Mouse (Mus musculus) large intestine, adult 2 months (tissue): ENCODE measurements at regions not wholly inside any gene's neighbourhood (a gene's known extent, or its start where the extent isn't known, plus 50 kb on each side); places are given as distances from the start of the nearest gene placed in this dataset.

Experiments
- DNase-seq: peaks from one replicate; pipeline ENCODE4 v3.0.0-alpha.2; 2012; ENCODE audit warnings: low read depth, low spot score
- WGBS: fragments of 180-500 bp; shearing (Covaris S2); methylation state at CpG from one replicate; pipeline ENCODE4 v1.1.7; 2018; 5-methylcytosine and 5-hydroxymethylcytosine counted together

GRCm38 (mm10) chr4:124542696-124543095, 67.9 kb downstream of the 3100002H09Rik start:
- DNase-seq = no peak
- 64% methylated on average over 5 of the region's 5 CpGs for WGBS

DNA sequence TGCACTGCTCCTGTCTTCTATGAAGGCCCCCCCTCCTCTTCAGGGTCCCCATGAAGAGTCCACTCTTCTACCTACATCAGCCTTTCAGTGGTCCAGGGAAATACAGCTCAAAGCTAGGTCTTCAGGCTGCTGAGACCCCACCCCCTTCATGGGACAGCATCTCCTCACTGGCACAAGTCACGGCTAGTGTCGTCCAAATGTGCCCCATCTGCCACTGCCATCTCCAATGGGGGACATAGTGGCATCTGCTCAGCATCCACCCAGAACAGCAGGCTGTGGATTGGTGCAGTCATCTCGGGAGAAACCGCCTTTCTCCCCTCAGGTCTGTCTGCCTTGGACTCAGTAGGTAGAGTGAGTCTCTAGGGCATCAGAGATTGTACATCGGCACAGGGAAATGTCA, 72.1 kb downstream of the 3100002H09Rik start:
- DNase-seq = no peak
- WGBS = 84% methylated on average over 5 of the region's 5 CpGs

- DNase-seq = no peak
- WGBS = 81% methylated on average over 5 of the region's 5 CpGs
Measured at GRCm38 (mm10) chr4:124537681-124538080, 72.9 kb downstream of the 3100002H09Rik start.

DNA sequence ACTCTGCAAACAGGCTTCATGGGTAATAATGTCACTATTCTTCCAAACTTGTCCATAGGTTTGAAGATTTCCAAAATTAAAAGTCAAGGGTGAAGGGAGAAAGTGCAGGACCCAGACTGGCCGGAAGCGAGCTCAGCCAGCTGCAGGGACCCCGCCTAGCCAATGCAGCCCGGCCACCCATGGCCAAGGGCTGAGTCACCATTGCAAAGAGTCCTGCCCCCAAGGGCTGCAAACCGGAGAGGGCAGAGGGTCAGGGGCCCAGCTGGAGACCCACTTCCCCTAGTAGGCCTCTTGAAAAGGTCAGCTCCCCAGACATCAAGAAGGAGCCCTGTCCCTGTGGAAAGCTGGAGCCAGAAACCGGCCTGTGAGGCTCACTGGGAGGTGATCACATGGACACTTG, 77.0 kb downstream of the 3100002H09Rik start:
- DNase-seq = no peak
- WGBS = 55% methylated on average over 6 of the region's 6 CpGs

- no peak for DNase-seq
- WGBS = 81% methylated on average over 9 of the region's 9 CpGs
Measured at GRCm38 (mm10) chr4:124530596-124530995, 80.0 kb downstream of the 3100002H09Rik start.

DNA sequence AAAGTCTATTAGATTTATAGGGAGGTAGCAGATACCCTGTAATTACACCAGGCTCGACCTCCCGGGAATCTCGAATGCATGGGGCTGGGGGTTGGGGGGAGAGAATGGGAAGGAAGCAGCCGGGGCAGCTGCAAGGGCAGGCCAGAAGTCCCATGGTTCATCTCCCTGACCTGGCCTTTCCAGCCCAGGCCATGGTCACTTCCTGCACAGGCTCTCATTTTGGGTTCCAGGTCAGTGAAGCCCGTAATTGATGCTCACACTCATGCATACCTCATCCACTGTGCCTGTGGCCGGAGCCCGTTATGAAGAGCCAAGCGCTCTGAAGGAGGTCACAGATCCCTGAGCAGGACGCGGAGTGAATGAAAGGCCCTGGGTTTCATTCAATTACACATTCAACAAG, 83.8 kb downstream of the 3100002H09Rik start:
- no peak for DNase-seq
- WGBS = 36% methylated on average over 10 of the region's 10 CpGs

DNA sequence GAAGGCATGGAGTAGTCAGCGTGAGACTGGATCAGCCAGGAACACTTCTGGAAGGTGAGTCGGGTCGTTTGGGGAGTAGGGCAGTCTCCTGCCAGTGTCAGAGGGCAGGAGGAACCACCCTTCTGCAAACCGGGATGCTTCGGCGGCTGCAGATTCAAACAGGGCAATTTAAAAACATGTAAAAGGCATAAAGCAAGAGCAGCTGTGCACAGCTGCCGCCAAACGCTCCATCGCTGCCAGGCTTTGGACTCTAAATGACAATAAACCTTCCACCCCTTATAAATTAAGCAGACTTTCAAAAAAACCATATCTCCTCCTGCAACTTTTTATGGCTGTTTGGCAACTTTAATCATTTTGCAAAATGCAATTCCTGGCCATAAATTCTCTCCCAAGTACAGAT, 84.2 kb downstream of the 3100002H09Rik start:
- DNase-seq = no peak
- WGBS = 7% methylated on average over 9 of the region's 9 CpGs

- DNase-seq = no peak
- WGBS = 59% methylated on average over 9 of the region's 9 CpGs
Measured at GRCm38 (mm10) chr4:124520309-124520708, 90.3 kb downstream of the 3100002H09Rik start.

- WGBS = 79% methylated on average over 16 of the region's 16 CpGs
Measured at GRCm38 (mm10) chr4:124511761-124512160, 98.8 kb downstream of the 3100002H09Rik start.

GRCm38 (mm10) chr4:124510816-124511215, 99.8 kb downstream of the 3100002H09Rik start:
- WGBS = 72% methylated on average over 3 of the region's 3 CpGs
- DNase-seq = no peak

More at GRCm38 (mm10) chr4:124511761-124512160, 98.8 kb downstream of the 3100002H09Rik start:
- no peak for DNase-seq

DNA sequence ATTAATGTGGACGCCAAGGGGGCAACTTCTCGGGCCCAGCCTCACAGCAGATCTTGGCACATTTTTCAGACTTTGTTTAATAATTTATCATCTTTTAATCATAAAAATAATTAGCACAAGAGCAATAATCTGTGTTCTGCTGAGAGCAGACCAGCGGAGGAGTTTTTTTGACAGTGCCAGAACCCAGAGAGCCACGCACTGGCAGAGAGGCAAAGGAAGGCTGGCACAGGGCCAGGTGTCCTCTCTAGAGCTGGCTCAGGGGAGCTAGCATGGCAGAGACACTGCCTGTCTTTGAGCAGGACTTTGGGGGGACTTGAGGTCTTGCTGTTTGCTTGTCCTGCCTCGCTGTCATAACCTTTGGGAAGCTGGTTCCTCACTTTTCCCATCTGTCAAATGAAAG, 100.9 kb downstream of the 3100002H09Rik start:
- no peak for DNase-seq
- WGBS = 58% methylated on average over 5 of the region's 5 CpGs

DNA sequence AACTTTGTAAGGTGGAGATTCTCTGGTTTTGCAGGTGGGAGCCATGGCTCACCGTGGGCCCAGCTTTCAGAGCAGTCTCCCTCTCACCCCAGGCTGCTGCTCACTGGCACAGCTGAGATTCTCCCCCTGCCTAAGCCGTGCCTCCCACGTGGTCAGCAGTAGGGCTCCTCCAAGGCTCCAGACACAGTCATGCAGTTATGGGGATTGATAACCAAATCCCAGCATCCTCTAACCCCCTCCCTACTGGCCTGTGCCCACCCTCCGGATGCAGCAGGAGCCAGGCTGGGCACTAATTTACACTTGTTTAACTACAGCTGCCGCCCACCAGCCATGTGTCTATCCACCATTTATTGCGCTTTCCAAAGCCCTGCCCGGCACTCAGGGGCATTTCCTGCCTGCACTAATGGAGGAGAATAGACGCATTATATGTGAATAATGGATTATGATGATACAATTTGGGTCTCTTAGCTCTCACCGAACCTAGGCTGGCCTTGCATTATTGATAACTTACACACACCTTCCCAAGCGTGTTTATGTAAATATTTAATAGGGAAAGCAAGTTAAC, 104.4 kb downstream of the 3100002H09Rik start:
- 29% methylated on average over 10 of the region's 10 CpGs for WGBS
- DNase-seq = no peak

DNA sequence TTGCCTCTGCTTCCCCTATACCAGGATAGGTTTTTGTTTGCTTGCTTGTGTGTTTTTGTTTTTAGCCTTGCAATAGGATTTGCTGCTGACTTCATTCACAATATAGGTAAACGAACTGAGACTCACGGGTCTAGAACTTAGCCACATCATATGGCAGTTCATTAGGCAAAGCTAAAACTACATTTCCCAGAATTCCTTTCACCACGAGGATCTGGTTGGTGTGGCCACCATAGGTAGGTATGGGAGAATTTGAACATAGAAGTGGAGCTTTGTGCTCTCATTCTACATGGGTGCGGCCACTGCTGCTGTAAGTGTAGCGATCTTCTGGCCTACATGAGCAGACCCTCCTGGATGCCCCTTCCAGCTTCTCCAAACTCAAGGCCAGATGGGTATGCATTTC, 108.8 kb downstream of the 3100002H09Rik start:
- DNase-seq = no peak
- 67% methylated on average over 5 of the region's 5 CpGs for whole genome bisulfite sequencing

DNA sequence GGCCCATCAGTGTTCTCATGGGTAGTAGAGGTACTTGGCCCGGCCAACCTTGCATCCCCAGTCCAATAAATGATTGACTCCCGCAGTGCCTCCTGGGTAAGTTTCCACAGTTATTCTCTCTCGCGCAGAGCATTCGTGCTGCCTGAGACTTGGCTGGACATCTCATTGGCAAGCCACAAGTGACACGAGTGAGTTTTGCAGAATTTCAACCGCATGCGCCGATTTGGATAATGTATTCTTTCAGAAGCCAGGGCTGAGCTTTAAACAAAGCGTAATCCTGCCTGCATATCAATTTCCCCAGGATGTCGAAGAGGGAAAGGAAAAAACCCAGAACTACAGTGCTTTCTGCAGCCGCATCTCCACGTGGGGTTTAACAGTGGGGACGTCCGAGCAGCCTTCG, 112.6 kb downstream of the 3100002H09Rik start:
- DNase-seq = no peak
- 53% methylated on average over 16 of the region's 16 CpGs for WGBS

GRCm38 (mm10) chr4:124485941-124486581, 124.5 kb downstream of the 3100002H09Rik start:
- no peak for DNase-seq
- 17% methylated on average over 12 of the region's 12 CpGs for WGBS

- DNase-seq = no peak
- WGBS = 40% methylated on average over 19 of the region's 19 CpGs
Measured at GRCm38 (mm10) chr4:124484613-124485586, 125.7 kb downstream of the 3100002H09Rik start.

- no peak for DNase-seq
- WGBS = 3% methylated on average over 22 of the region's 22 CpGs
Measured at GRCm38 (mm10) chr4:124477870-124478301, 132.7 kb downstream of the 3100002H09Rik start.

DNA sequence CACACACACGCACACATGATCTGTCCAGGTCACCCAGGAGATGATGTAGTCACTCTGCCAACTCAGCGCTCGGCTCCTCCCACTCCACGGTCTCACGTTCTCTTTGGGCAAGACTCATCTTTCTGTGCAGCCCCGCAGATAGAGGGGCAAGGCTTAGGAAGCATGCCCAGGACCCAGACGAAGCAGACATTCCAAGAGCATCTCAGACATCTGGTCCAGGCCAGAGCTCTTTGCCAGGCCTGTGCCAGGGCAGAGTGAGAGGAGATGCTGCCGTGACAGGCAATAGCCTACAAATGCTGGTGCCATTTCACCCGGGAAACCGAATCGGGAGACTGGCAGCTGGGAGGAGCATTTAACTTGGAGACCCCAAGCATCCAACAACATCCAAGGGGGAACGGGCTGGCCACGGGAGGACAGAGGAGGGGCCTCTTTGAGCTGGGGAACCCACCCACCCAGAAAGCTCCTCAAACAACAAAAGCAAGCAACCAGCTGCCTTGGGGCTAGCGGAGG, 133.2 kb downstream of the 3100002H09Rik start:
- DNase-seq = no peak
- 15% methylated on average over 14 of the region's 14 CpGs for WGBS

DNA sequence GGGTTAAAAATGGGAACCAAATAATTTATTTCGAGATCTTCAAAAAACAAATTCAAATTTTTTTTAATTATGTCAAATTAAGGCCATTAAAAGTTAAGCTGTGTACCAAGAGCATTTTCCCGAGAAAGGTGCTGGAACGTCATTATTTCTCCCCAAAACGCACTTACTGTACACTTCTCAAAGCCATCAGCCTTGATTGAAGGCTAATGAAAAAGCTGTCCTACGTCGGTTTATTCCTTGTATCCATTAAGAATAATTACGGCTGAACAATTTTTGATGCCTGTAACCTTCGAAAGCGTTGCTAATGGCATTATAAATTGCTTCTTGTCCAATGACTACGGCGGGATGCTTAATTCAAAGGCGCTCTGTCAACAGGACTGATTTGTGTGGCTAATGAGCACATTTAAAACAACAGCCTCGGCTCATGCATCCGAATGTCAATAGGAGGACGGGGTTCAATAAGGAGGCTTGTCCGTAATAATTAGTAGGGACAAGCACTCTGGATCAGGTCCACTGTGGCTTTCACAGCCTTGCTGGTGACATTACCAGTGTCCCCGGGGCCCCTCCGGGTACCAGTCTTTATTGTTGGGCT, 145.3 kb downstream of the 3100002H09Rik start:
- 84% methylated on average over 18 of the region's 18 CpGs for WGBS
- DNase-seq = no peak
